In genomic region chr10:70429341-70429740, GRCm38 (mm10) we compare ENCODE assay signal across 18 mouse cellular contexts. TPM values are rescaled to one million over a fixed set of nuclear protein-coding genes. Genes with fewer than 3 reads are reported as not detected.
"Had no signal": no experiment of that assay in that cellular context is flagged by ENCODE, and none has a peak within 500 bp of the region (broad histone marks: within the 10 kb centered on the region; RNA-seq: fewer than 3 reads in every experiment).

No protein-coding gene starts in this region.

- H3K27ac ChIP-seq: liver, embryonic 14.5 days; midbrain, embryonic 12.5 days; neural tube, embryonic 12.5 days had no signal

- H3K36me3 ChIP-seq: midbrain, embryonic 12.5 days; neural tube, embryonic 12.5 days; stomach, embryonic 15.5 days had no signal

- H3K4me3 ChIP-seq: megakaryocyte, embryonic 14.5 days; midbrain, embryonic 12.5 days; neural tube, embryonic 12.5 days; stomach, embryonic 15.5 days had no signal

- H3K4me1 ChIP-seq: megakaryocyte, embryonic 14.5 days; midbrain, embryonic 12.5 days; neural tube, embryonic 12.5 days; stomach, embryonic 15.5 days had no signal

- H3K9ac ChIP-seq: liver, embryonic 14.5 days; lung, embryonic 14.5 days; midbrain, embryonic 12.5 days; neural tube, embryonic 12.5 days; stomach, embryonic 15.5 days had no signal

- ATAC-seq: midbrain, embryonic 16.5 days had no signal

- H3K9me3 ChIP-seq: midbrain, embryonic 12.5 days; neural tube, embryonic 12.5 days; stomach, embryonic 15.5 days had no signal

- DNase-seq: lung, adult 18-20 months; lung, embryonic 14.5 days; lung, postnatal 10 days; lung, postnatal 4 days; midbrain, embryonic 14.5 days; right cerebral cortex, adult 18-20 months; right cerebral cortex, postnatal 14 days; thymus, adult 2 months; thymus, postnatal 25 days; thymus, postnatal 4 days had no signal

RNA-seq across cellular contexts. Expression of gene Fam13c, which starts 10.9 kb away (rescaled TPM):
- total RNA-seq: monocyte, adult 5-6 weeks; neutrophil, adult 5-6 weeks had no signal
